Mouse (Mus musculus) heart, postnatal 0 days (tissue): ENCODE data around the gene Muc1. TPM values are rescaled to one million over a fixed set of nuclear protein-coding genes. Genes with fewer than 3 reads are reported as not detected.
A peak's percentile ranks its signal among the peaks of the same experiment; 100 is the strongest.

ENCODE experiments used
- ATAC-seq: fragments of 200-750 bp; cut with Nextera tagmentation; 2 replicates; pipeline ENCODE4 v1.8.0; 2017; ENCODE audit warnings: low read depth, moderate number of reproducible peaks, moderate library complexity; ENCODE audit not compliant: insufficient read depth
- DNase-seq: peaks from one replicate; pipeline ENCODE4 v3.0.0-alpha.2; 2016; ENCODE audit warnings: low spot score
- H3K27ac ChIP-seq: fragments of 300-500 bp; sonication (generic); 2 replicates; pipeline ENCODE4 v1.5.1; 2014; ENCODE audit warnings: low read depth, mild to moderate bottlenecking
- H3K27me3 ChIP-seq: fragments of 300-500 bp; sonication (generic); 2 replicates; pipeline ENCODE4 v1.6.1; 2014; ENCODE audit warnings: low read length, mixed read lengths; ENCODE audit not compliant: control insufficient read depth, insufficient read depth
- H3K36me3 ChIP-seq: fragments of 300-500 bp; sonication (generic); replicated peaks from 2 replicates; pipeline ENCODE4 v1.6.1; 2014; ENCODE audit warnings: low read length, mixed read lengths; ENCODE audit not compliant: control insufficient read depth, insufficient read depth
- H3K4me1 ChIP-seq: fragments of 300-500 bp; sonication (generic); 2 replicates; pipeline ENCODE4 v1.6.1; 2014; ENCODE audit warnings: antibody characterized with exemption; ENCODE audit not compliant: control insufficient read depth, insufficient read depth
- H3K4me2 ChIP-seq: fragments of 300-500 bp; sonication (generic); 2 replicates; pipeline ENCODE4 v1.6.1; 2014; ENCODE audit warnings: low read depth, mild to moderate bottlenecking, low read length, moderate library complexity
- H3K4me3 ChIP-seq: fragments of 300-500 bp; sonication (generic); 2 replicates; pipeline ENCODE4 v1.5.1; 2014; ENCODE audit warnings: low read depth, low read length
- H3K9ac ChIP-seq: fragments of 300-500 bp; sonication (generic); replicated peaks from 2 replicates; pipeline ENCODE4 v1.6.1; 2014; ENCODE audit warnings: low read depth, low read length, mixed read lengths
- H3K9me3 ChIP-seq: fragments of 300-500 bp; sonication (generic); replicated peaks from 2 replicates; pipeline ENCODE4 v1.6.1; 2016; ENCODE audit warnings: low read length; ENCODE audit not compliant: control insufficient read depth
- CTCF ChIP-seq: IDR thresholded peaks from 2 replicates; pipeline ENCODE4 v1.5.1; 2016; ENCODE audit warnings: antibody characterized with exemption, control low read depth, low read depth
- EP300 ChIP-seq: IDR thresholded peaks from 2 replicates; pipeline ENCODE4 v1.6.1; 2016; ENCODE audit warnings: antibody characterized with exemption, low read depth
- WGBS: fragments of 180-500 bp; shearing (Covaris S2); extraction: QIAGEN DNeasy Blood & Tissue Kit; methylation state at CpG from one replicate; pipeline ENCODE4 v1.1.7; 2014; 5-methylcytosine and 5-hydroxymethylcytosine counted together
- polyA plus RNA-seq: library from polyadenylated mRNA; unstranded; fragments of >200 nt; fragmentation: Nextera tagmentation; extraction: Ambion mirVana; gene quantifications from 2 replicates; pipeline ENCODE4 v1.2.1, GENCODE M21; 2015
- total RNA-seq: library from RNA; depleted of rRNA; stranded (reverse); fragments of >200 nt; gene quantifications from 2 replicates; pipeline ENCODE4 v1.2.3, GENCODE M21; 2014; ENCODE audit warnings: low replicate concordance

Gene Muc1
- total and polyA plus RNA-seq, 2 experiments from 2014 or later, result 0.20 TPM; not detected in 1

DNA sequence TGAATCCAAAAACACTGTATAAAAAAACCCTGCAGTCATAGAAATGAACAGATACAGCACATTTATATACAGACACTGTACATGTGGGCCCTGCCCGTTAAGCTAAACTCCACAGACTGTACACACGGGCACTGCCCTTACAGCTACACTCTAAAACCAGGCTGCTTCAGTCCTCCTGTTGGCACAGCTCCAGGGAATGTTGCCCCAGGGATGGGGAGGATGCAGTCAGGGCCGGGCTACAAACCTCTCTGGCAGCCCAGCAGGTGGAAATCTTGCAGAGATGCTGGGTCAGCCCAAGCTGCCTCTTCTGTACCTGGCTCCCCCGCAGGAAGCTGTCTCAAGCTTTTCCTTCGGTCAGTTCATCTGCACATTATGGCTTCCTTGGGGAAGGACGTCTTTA lies 42.9 kb downstream of the Muc1 start:
- DNase-seq (no peak), ATAC-seq (no peak; the same call in 1 of the 2 replicates)
- Histone ChIP-seq H3K27ac (no peak overlapping the region), H3K4me3 (no peak overlapping the region), H3K9ac (no peak overlapping the region), H3K36me3 (peaks cover 38% of the 10 kb centered on the region), H3K4me1 (peaks cover 18% of the 10 kb centered on the region), H3K9me3 (no peaks in the 10 kb centered on the region), H3K4me2 (no peak overlapping the region), H3K27me3 (no peaks in the 10 kb centered on the region)
- TF ChIP-seq CTCF (no peak), EP300 (no peak)
- WGBS, result 47% methylated on average over 6 of the region's 6 CpGs

DNA sequence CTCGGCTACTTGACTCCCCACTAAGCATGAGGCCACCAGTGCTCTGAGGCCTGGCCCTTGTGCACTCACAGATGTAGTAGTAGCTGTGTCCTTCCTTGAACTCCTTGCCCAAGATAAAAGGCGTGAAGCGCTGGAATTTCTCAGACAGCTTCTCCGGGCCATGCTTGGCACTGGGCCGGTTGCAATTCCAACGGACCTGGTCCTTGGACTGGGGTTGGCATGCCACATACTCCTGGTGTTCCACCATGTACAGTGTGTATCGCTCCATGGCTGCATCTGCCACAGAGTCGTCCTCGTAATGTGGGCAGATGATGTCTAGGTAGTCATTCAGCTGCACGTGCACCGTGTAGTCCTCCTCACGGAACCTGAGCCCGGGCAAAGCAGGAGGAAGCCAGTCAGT lies 47.2 kb downstream of the Muc1 start:
- Histone ChIP-seq H3K4me3 (no peak overlapping the region), H3K9ac (no peak overlapping the region), H3K27me3 (no peaks in the 10 kb centered on the region), H3K4me1 (peaks cover 23% of the 10 kb centered on the region), H3K9me3 (no peaks in the 10 kb centered on the region), H3K27ac (no peak overlapping the region), H3K4me2 (no peak overlapping the region), H3K36me3 (peaks cover 38% of the 10 kb centered on the region)
- no peak for TF ChIP-seq CTCF
- TF ChIP-seq EP300, result no peak
- ATAC-seq, result no peak
- WGBS, result 86% methylated on average over 13 of the region's 13 CpGs
- DNase-seq, result no peak

GRCm38 (mm10) chr3:89277281-89278021 lies 48.6 kb downstream of the Muc1 start:
- Histone ChIP-seq H3K4me1 (peaks cover 23% of the 10 kb centered on the region), H3K36me3 (peaks cover 25% of the 10 kb centered on the region), H3K4me3 (peak overlapping the region; percentile 78), H3K27ac (peak overlapping the region; percentile 94), H3K9me3 (no peaks in the 10 kb centered on the region), H3K4me2 (peak overlapping the region; percentile 92), H3K9ac (peak overlapping the region; percentile 87), H3K27me3 (no peaks in the 10 kb centered on the region)
- 18% methylated on average over 14 of the region's 14 CpGs for WGBS
- DNase-seq (peak; percentile 71), ATAC-seq (peak; percentile 14; the same call in 1 of the 2 replicates)
- TF ChIP-seq EP300 (no peak), CTCF (no peak)

- Histone ChIP-seq H3K4me2 (peak overlapping the region; percentile 92), H3K27ac (peak overlapping the region; percentile 94), H3K27me3 (no peaks in the 10 kb centered on the region), H3K4me1 (peaks cover 23% of the 10 kb centered on the region), H3K9ac (peak overlapping the region; percentile 87), H3K4me3 (peak overlapping the region; percentile 78), H3K36me3 (peaks cover 20% of the 10 kb centered on the region), H3K9me3 (no peaks in the 10 kb centered on the region)
- TF ChIP-seq CTCF (no peak), EP300 (peak; percentile 94)
- ATAC-seq (peak; percentile 42), DNase-seq (peak; percentile 63)
- 38% methylated on average over 7 of the region's 7 CpGs for WGBS
Observed at GRCm38 (mm10) chr3:89278107-89278506, 49.2 kb downstream of the Muc1 start.

GRCm38 (mm10) chr3:89278643-89279042 lies 49.8 kb downstream of the Muc1 start:
- Histone ChIP-seq H3K4me3 (peak overlapping the region; percentile 78), H3K4me1 (peaks cover 23% of the 10 kb centered on the region), H3K4me2 (peak overlapping the region; percentile 92), H3K36me3 (peaks cover 15% of the 10 kb centered on the region), H3K9me3 (no peaks in the 10 kb centered on the region), H3K9ac (peak overlapping the region; percentile 87), H3K27ac (peak overlapping the region; percentile 94), H3K27me3 (no peaks in the 10 kb centered on the region)
- ATAC-seq (no peak), DNase-seq (no peak)
- no peak for TF ChIP-seq EP300
- no peak for TF ChIP-seq CTCF
- WGBS, result 18% methylated on average over 8 of the region's 8 CpGs
